Mouse (Mus musculus) neural tube, embryonic 15.5 days (tissue): ENCODE measurements around the gene Il4ra. TPM values are rescaled to one million over a fixed set of nuclear protein-coding genes. Genes with fewer than 3 reads are reported as not detected.

Experiments used
- ATAC-seq: fragments of 200-750 bp; cut with Nextera tagmentation; 2 replicates; pipeline ENCODE4 v1.8.0; 2017; ENCODE audit warnings: mild to moderate bottlenecking, moderate TSS enrichment, moderate library complexity; ENCODE audit not compliant: low FRiP score
- H3K27ac ChIP-seq: fragments of 300-500 bp; sonication (generic); replicated peaks from 2 replicates; pipeline ENCODE4 v1.5.1; 2015; ENCODE audit warnings: mild to moderate bottlenecking, inconsistent platforms
- H3K27me3 ChIP-seq: fragments of 300-500 bp; sonication (generic); replicated peaks from 2 replicates; pipeline ENCODE4 v1.6.1; 2015; ENCODE audit warnings: inconsistent platforms
- H3K36me3 ChIP-seq: fragments of 300-500 bp; sonication (generic); 2 replicates; pipeline ENCODE4 v1.6.1; 2015; ENCODE audit warnings: inconsistent platforms
- H3K4me1 ChIP-seq: fragments of 300-500 bp; sonication (generic); 2 replicates; pipeline ENCODE4 v1.6.1; 2015; ENCODE audit warnings: inconsistent platforms
- H3K4me2 ChIP-seq: fragments of 300-500 bp; sonication (generic); 2 replicates; pipeline ENCODE4 v1.6.1; 2015; ENCODE audit warnings: inconsistent platforms, mild to moderate bottlenecking, moderate library complexity
- H3K4me3 ChIP-seq: fragments of 300-500 bp; sonication (generic); replicated peaks from 2 replicates; pipeline ENCODE4 v1.5.1; 2015; ENCODE audit warnings: mild to moderate bottlenecking, inconsistent platforms
- H3K9ac ChIP-seq: fragments of 300-500 bp; sonication (generic); replicated peaks from 2 replicates; pipeline ENCODE4 v1.6.1; 2015; ENCODE audit warnings: mild to moderate bottlenecking, inconsistent platforms
- H3K9me3 ChIP-seq: fragments of 300-500 bp; sonication (generic); replicated peaks from 2 replicates; pipeline ENCODE4 v1.6.1; 2016; ENCODE audit warnings: inconsistent platforms
- WGBS: fragments of 180-500 bp; shearing (Covaris S2); methylation state at CpG from one replicate; pipeline ENCODE4 v1.1.7; 2015; ENCODE audit warnings: mixed read lengths; 5-methylcytosine and 5-hydroxymethylcytosine counted together
- polyA plus RNA-seq: library from polyadenylated mRNA; unstranded; fragments of >200 nt; fragmentation: Nextera tagmentation; extraction: Ambion mirVana; gene quantifications from 2 replicates; pipeline ENCODE4 v1.2.1, GENCODE M21; 2015

Il4ra gene
- polyA plus RNA-seq, 1 experiment from 2014 or later, result 5.3 TPM

DNA sequence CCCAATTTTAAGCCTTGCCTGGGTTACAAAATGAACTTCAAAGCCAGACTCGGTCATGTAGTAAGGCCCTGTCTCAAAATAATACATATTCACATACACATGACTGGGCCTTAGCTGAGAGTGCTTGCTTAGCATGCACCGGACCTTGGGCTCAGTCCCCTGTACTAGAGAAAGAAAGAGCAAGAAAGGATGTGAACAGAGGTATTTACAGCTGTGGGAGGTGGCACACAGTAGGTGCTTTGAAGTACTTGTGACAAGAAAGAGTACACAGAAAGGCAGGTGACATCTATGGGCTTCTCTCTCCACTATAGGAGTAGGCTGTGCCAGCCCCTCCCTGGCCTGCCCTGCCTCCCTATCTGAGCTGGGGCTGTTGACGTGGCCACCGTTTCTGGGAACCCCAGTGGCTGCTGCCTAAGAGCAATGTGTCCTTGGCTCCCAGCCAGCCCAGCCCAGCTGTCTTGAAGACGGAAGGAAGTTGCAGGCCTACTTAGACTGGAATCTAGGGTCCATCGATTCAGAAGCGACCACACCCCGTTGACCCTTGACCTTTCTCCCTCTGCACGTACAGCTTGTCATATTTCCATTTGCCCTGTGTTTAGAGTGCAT, 9.3 kb downstream of the Il4ra start:
- Histone ChIP-seq H3K36me3 (no peaks in the 10 kb centered on the region), H3K4me1 (peaks cover 9% of the 10 kb centered on the region; the same call in 1 of the 2 replicates), H3K27ac (no peak overlapping the region), H3K27me3 (no peaks in the 10 kb centered on the region), H3K4me3 (no peak overlapping the region), H3K4me2 (no peak overlapping the region), H3K9me3 (no peaks in the 10 kb centered on the region), H3K9ac (no peak overlapping the region)
- 62% methylated on average over 9 of the region's 9 CpGs for WGBS
- ATAC-seq, result no peak

- ATAC-seq, result no peak
- WGBS, result 71% methylated on average over 4 of the region's 4 CpGs
- peaks cover 9% of the 10 kb centered on the region; the same call in 1 of the 2 replicates for H3K4me1 ChIP-seq
- no peak overlapping the region for H3K9ac ChIP-seq
- no peak overlapping the region for H3K4me2 ChIP-seq
- H3K4me3 ChIP-seq, result no peak overlapping the region
- no peak overlapping the region for H3K27ac ChIP-seq
- no peaks in the 10 kb centered on the region for H3K36me3 ChIP-seq
- H3K9me3 ChIP-seq, result no peaks in the 10 kb centered on the region
- H3K27me3 ChIP-seq, result no peaks in the 10 kb centered on the region
Observed at GRCm38 (mm10) chr7:125562413-125562812, 10.5 kb downstream of the Il4ra start.

- no peak overlapping the region for H3K9ac ChIP-seq
- no peak overlapping the region for H3K4me2 ChIP-seq
- H3K27ac ChIP-seq, result no peak overlapping the region
- H3K36me3 ChIP-seq, result no peaks in the 10 kb centered on the region
- peaks cover 6% of the 10 kb centered on the region; the same call in 1 of the 2 replicates for H3K4me1 ChIP-seq
- 89% methylated on average over 3 of the region's 3 CpGs for WGBS
- H3K9me3 ChIP-seq, result no peaks in the 10 kb centered on the region
- H3K4me3 ChIP-seq, result no peak overlapping the region
- no peak for ATAC-seq
- no peaks in the 10 kb centered on the region for H3K27me3 ChIP-seq
Observed at GRCm38 (mm10) chr7:125563093-125563492, 11.2 kb downstream of the Il4ra start.

GRCm38 (mm10) chr7:125564316-125565024, 12.6 kb downstream of the Il4ra start:
- H3K36me3 ChIP-seq, result no peaks in the 10 kb centered on the region
- H3K27ac ChIP-seq, result no peak overlapping the region
- no peak overlapping the region for H3K9ac ChIP-seq
- H3K4me2 ChIP-seq, result no peak overlapping the region
- no peaks in the 10 kb centered on the region for H3K4me1 ChIP-seq
- H3K4me3 ChIP-seq, result no peak overlapping the region
- WGBS, result 83% methylated on average over 11 of the region's 11 CpGs
- no peak for ATAC-seq
- H3K27me3 ChIP-seq, result no peaks in the 10 kb centered on the region
- H3K9me3 ChIP-seq, result no peaks in the 10 kb centered on the region

- WGBS, result 57% methylated on average over 12 of the region's 12 CpGs
- no peak overlapping the region for H3K4me3 ChIP-seq
- ATAC-seq, result no peak
- H3K4me1 ChIP-seq, result no peaks in the 10 kb centered on the region
- H3K36me3 ChIP-seq, result no peaks in the 10 kb centered on the region
- H3K27me3 ChIP-seq, result no peaks in the 10 kb centered on the region
- H3K9me3 ChIP-seq, result no peaks in the 10 kb centered on the region
- no peak overlapping the region for H3K9ac ChIP-seq
- H3K27ac ChIP-seq, result no peak overlapping the region
- H3K4me2 ChIP-seq, result no peak overlapping the region
Observed at GRCm38 (mm10) chr7:125565516-125566285, 13.8 kb downstream of the Il4ra start.

DNA sequence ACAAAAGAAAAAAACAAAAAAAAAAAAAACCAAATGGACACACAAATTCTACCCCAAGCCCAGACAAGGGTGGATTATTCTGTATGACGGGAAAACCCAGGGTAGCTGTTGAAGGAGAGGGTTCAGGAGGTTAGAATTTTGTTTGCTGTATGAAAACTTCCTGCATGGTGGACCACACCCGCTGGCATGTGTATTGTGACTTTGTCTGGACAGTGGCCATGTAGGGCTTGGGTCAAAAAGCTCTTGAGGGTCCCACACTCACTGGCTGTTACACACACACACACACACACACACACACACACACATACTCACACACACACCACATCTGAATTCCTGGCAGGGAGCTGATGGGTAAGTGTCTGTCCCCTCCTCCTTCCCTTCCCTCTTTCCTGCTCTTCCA, 14.5 kb downstream of the Il4ra start:
- Histone ChIP-seq H3K9ac (no peak overlapping the region), H3K4me1 (no peaks in the 10 kb centered on the region), H3K36me3 (no peaks in the 10 kb centered on the region), H3K27me3 (no peaks in the 10 kb centered on the region), H3K4me2 (no peak overlapping the region), H3K9me3 (no peaks in the 10 kb centered on the region), H3K27ac (no peak overlapping the region), H3K4me3 (no peak overlapping the region)
- ATAC-seq, result no peak
- WGBS, result 93% methylated on average over 2 of the region's 2 CpGs

DNA sequence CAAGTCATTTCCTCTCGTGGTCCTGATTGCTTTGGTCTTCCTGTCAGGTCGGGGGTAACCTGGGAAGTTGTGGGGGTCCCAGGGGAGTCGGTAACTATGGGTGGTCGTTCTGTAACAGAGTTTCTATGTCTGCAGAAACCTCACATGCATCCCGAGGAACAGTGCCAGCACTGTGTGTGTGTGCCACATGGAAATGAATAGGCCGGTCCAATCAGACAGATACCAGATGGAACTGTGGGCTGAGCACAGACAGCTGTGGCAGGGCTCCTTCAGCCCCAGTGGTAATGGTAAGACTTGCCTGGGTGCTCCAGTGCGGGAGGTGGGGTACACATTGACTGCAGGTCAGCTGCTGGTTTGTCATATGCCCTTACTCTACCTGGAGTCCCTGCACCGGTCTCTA, 17.0 kb downstream of the Il4ra start:
- Histone ChIP-seq H3K4me3 (no peak overlapping the region), H3K36me3 (no peaks in the 10 kb centered on the region), H3K4me1 (peaks cover 9% of the 10 kb centered on the region), H3K9me3 (no peaks in the 10 kb centered on the region), H3K4me2 (no peak overlapping the region), H3K9ac (no peak overlapping the region), H3K27me3 (no peaks in the 10 kb centered on the region), H3K27ac (no peak overlapping the region)
- 81% methylated on average over 8 of the region's 8 CpGs for WGBS
- ATAC-seq, result no peak

- WGBS, result 59% methylated on average over 19 of the region's 19 CpGs
- no peaks in the 10 kb centered on the region for H3K36me3 ChIP-seq
- peaks cover 13% of the 10 kb centered on the region for H3K4me1 ChIP-seq
- H3K4me2 ChIP-seq, result peak overlapping the region; percentile 34
- H3K27ac ChIP-seq, result peak overlapping the region; percentile 41; the same call in 1 of the 2 replicates
- H3K4me3 ChIP-seq, result no peak overlapping the region
- H3K9me3 ChIP-seq, result no peaks in the 10 kb centered on the region
- no peak for ATAC-seq
- 0 out of 2 replicates have a peak overlapping the region, but pooled peaks have one; percentile 10 for H3K9ac ChIP-seq
- H3K27me3 ChIP-seq, result no peaks in the 10 kb centered on the region
Observed at GRCm38 (mm10) chr7:125571891-125572290, 20.0 kb downstream of the Il4ra start.

- Histone ChIP-seq H3K9ac (no peak overlapping the region), H3K27ac (no peak overlapping the region), H3K4me3 (no peak overlapping the region), H3K9me3 (no peaks in the 10 kb centered on the region), H3K27me3 (no peaks in the 10 kb centered on the region), H3K4me1 (peaks cover 20% of the 10 kb centered on the region), H3K4me2 (no peak overlapping the region), H3K36me3 (no peaks in the 10 kb centered on the region)
- ATAC-seq, result no peak
- 65% methylated on average over 6 of the region's 6 CpGs for WGBS
Observed at GRCm38 (mm10) chr7:125572737-125573136, 20.8 kb downstream of the Il4ra start.

DNA sequence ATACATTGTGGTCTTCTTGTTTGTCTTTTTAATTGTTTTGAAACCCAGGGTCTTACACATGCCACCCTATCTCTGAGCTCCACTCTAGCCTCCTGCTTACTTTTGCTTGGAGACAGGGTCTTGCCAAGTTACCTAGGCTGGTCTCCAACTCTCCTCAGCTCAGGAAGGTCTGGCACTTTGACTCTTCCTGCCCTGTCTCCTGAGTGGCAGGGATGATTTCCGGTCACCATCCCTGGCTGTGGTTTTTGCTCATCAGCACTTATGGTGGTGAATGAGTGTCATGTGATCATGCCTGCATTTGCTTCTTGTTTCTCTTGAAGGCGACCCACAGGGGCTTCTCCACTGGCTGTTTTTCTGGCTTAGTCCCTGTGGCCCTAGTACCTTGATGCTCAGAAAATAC, 21.9 kb downstream of the Il4ra start:
- ATAC-seq, result no peak
- no peak overlapping the region for H3K27ac ChIP-seq
- no peak overlapping the region for H3K4me3 ChIP-seq
- H3K4me1 ChIP-seq, result peaks cover 20% of the 10 kb centered on the region
- no peaks in the 10 kb centered on the region for H3K36me3 ChIP-seq
- H3K9me3 ChIP-seq, result no peaks in the 10 kb centered on the region
- H3K4me2 ChIP-seq, result no peak overlapping the region
- WGBS, result 87% methylated on average over 2 of the region's 2 CpGs
- no peaks in the 10 kb centered on the region for H3K27me3 ChIP-seq
- H3K9ac ChIP-seq, result no peak overlapping the region

GRCm38 (mm10) chr7:125574832-125575231, 22.9 kb downstream of the Il4ra start:
- Histone ChIP-seq H3K36me3 (no peaks in the 10 kb centered on the region), H3K9me3 (no peaks in the 10 kb centered on the region), H3K4me1 (peaks cover 20% of the 10 kb centered on the region), H3K27me3 (no peaks in the 10 kb centered on the region), H3K9ac (no peak overlapping the region), H3K27ac (no peak overlapping the region), H3K4me2 (no peak overlapping the region), H3K4me3 (no peak overlapping the region)
- no peak for ATAC-seq
- 87% methylated on average over 3 of the region's 3 CpGs for WGBS
